Mouse (Mus musculus) lung, postnatal 25 days (tissue): ENCODE measurements around the gene Pir.
A peak's percentile ranks its signal among the peaks of the same experiment; 100 is the strongest.

Experiments used
- DNase-seq: peaks from one replicate; pipeline ENCODE4 v3.0.0; 2022; ENCODE audit warnings: low spot score

Gene Pir

DNA sequence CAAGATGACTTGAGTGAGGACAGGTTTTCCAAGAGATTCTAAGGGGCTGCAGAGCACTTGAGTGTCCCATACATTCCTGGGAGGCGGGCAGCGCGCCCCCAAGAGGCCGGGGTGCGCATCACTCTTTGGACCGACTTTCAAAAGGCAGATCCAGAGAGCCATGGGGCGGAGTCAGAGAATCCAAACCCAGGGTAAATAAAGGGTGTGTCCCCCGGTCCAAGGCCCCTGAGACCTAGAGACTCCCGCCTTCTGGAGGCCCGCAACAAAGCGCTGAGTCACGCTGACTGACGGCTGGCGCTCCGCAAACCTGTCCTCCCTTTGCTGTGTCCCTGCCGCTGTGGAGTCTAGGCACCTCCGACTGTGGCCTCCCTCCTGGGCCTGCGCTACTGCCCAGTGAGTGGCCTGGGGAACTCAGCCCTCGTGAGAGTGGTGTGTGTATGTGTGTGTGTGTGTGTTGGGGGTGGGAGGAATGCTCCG lies at the start of gene Pir:
Gene Pir, plus strand, starts transcription at position 87 of the 477 bp plus-strand sequence.
- peak; percentile 76 for DNase-seq

DNA sequence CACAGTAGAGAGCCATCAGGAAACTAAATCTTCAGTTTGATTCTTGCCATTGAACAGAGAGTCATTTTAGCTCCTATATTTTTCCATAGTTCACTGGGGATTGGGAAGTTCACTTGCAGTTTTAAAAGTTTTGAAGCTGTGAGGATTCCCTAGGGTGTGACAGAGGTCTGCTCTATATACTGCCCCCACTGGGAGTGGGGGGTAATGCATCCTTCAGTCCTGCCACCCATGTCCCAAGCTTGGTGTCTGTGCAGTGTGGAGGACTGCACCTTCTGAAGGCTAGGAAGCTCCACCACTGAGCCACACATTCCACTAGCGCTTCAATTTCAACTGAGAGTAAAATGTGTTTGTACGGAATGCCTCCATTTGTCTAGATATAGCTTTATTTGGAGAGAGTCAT lies 47.2 kb upstream of the Pir start:
- no peak for DNase-seq

DNA sequence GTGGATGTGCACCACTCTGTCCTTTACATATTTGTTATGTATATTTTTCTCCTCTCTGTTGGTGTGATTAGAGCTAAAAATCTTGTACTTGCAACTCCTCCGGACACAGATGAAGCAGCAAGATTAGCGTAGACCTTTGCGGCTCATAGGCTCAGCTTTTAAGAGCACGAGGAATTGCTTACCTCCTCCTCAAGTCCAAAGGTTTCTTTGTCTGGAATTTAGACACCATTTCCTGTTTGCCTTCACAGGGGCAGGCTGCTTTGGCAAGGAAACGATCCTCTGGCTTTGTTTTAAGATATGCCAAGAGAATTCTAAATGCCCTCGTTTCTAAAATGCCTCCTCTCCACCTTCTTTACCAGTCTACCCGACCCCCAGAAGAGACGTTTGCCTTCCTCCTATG lies 35.8 kb upstream of the Pir start:
- no peak for DNase-seq

DNA sequence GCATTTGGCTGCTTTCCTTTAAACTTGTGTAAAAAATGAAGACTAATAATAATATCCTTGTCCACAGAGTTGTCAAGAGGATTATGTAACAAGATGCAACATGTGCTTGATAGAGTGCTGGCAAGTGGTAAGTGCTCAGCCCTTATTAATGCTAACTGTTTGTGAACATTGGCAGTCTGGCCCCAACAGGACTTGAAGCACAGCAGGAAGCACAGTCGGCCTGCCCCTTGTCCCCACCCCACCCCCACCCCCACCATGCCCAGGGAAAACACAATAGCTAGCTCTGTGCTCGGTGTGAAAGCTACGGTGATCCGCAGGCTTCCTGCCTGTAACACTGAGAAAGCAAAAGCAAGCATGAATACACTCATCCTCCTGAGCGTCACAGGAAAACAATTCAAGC lies 23.5 kb upstream of the Pir start:
- peak; percentile 45 for DNase-seq

DNA sequence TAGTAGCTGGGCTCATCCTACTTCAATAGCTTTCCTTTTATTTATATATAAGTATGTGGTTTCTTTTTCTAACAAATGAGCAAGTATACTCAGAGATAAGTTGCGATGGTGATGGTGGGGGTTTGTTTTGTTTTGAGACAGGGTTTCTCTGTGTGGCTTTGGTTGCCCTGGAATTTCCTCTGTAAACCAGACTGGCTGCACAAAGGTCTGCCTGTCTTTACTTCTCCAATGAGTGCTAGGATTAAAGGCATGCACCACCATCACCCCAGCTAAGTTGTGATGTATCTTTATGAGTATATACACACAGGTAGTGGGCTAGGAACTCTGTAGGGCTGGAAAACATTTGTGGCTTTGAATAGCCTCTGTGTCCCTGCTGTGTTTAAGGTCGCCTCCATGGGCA lies 22.4 kb upstream of the Pir start:
- no peak for DNase-seq

DNA sequence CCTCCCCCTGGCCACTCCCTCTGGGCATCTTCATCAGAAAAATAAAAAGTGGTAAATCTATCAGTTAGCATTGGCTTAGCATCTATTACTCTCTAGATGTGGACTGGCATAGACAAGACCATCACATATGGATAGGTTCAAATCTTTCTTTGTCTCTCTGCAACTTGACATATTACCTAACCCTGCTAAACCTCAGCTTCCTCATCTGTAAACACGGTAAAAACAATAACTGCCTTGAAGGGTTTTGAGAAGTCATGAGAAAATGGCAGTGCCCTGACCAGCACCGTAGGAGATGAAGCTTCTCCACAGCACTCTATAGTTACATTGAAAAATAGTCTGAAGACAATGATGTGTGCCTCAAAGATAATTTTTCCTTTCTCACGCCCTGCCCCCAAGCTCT lies 12.6 kb upstream of the Pir start:
- no peak for DNase-seq

DNA sequence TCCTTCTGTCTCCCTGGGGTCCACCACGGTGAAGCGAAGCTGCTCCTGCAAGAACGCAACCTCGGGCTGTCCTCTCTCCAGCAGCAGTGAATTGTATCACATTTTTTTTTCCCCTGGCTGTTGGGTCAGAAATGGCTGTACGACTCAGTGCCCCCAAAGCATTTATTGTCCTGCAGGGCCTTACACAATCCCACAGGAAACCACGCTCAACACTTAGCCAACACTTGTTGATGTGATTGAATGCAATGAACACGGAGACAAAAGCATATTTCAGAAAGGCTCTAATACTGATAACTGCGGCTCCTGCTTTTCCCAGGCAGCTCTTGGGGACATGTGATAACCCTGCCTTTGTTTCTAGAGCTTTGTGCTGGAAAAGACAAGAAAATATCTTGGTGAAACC lies 11.1 kb upstream of the Pir start, which contains the start of gene Bmx:
Gene Bmx, minus strand, starts transcription at position 137 of the 400 bp plus-strand sequence.
- DNase-seq: no peak

DNA sequence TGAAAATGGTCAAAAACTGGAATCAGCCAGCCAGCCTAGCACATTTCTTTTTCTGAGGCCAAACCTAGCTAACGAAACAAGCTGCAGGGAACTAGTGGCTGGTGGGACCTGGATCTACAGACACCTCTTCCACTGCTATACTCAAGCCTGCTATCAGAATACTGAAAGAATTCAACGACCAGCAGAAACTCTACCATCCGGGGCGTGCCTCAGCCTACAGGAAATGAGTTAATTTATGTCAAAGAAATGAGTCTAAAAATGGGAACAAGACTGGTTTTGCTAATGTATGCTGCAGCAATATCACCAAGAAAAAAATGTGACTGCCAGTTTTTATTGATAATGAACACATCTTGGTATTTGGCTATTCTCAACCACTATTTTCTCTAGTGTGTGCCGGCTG lies 10.5 kb upstream of the Pir start:
- DNase-seq: no peak

DNA sequence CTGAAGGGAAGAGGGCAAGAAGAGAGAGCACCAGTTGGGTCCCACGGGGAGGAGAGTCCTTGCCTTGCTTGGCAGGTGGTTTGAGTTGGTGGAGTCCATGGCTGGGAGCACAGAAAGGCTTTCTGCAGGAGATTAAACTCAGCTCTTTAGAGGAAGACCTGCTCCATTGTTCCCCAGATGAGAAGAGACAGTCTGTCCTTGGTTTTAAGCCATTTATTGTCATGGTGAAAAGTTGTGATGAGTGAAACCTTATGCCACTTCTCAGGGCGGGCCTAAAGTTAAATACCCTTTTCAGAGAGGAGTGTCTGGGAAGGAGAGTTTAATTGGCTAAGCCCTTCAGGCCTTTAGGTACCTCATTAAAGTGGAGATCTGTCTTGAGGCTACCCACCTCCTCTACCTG lies 6.9 kb upstream of the Pir start:
- DNase-seq: no peak

DNA sequence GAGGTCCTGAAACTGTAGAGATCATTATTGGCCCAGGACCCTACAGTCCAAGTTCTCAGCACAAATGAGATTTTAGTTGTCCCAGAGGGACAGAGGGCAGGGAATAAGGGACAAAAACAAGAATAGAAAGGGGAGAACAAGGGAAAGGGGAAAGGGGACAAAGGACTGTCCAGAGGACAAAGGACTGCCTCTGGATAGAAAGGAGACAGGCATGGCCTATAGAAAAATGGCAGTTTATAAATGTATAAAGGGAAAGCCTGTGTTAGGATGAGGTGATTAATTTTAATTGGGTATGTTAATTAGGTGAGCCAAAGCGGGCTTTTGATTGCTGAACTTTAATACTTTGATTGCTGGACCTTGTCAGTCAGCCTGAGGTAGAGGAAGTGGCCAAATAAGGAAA lies 4.3 kb upstream of the Pir start:
- no peak for DNase-seq

DNA sequence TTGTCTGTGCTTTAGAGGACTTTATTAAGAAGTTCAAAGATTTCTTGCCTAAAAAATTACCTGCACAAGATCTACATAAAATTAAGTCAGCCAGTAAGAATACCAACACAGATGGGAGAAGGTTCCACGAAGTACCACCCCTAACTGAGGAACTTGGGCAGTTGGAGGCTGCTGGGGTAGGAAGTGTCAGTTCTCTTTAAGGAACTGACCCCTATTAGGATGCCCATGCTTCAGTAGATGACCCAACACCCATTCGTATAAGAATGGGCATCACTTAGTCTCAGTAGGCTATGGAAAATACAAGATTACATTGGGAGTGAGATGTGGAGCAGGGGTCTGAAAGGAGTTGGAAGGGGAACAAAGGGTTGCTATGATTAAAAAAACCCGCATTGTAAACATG lies 1.4 kb downstream of the Pir start:
- DNase-seq: no peak

DNA sequence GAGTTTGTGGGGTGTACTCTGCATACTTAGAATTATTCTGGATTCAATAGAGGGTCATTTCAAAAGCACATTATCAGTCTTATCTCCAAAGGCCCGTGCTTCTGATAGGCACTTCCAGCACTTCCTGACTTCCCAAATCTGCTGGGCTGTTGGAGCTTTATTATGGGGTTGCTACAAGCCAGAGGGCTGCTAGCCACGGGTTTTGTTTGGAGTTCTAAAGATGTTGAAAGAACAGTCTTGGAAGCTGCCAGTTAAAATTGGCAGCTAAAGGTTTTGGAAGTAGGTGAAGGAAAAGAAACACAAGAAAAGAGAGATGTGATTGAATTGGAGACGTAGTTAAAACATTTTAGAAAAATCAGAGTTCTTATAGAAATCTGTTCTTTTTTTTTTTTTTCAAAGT lies 6.4 kb downstream of the Pir start:
- peak; percentile 21 for DNase-seq

DNA sequence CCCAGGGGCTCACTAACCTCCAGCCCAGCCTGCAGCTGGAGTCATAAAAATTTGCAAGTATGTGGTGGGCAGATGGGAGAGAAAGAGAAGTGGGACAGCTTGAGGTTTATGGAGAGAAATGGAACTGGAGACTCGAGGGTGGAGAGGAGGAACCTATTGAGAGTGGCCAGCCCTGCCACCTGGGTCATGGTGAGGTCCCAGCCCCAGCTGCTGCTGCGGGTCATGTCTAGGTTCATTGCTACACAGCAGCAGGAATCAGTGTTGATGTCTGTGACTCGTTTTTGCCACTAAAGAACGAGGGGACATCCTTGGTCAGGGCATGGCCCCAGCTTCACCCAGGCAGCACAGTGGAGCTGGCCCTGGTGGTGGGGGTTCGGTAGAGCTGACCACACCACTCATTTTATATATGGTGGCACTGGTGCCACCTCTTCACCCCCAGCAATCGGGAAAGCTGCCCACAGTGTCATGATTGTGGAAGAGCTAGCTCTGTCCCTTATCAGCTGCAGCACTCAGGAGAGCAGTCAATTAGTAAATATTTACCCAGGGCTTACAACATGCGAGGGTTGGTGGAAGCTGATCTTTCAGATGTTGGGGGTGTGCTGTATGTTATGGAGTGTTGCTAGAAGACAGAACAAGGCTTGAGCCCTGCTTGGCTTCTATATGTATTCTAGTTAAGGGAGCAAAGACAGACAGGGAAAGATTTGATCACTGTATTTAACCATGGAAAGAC lies 11.9 kb downstream of the Pir start:
- DNase-seq: no peak

DNA sequence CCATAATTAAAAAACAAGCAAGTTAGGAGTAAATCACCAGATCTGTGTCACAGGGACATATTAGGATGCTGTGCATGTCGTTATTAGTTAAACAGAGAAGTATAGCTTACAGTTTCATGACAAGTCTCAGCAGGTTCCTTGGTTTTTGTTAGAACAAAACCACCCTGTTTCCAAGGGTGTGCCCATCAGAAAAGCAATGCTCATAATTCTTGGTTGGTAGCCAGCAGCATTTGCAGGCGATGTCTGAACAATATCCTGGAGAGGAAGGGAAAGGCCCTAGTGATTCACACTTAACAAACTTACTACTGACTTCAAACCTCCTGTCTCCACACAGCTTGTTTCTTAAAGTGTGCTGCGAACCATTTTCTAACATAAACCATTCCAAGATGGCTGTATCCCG lies 14.6 kb downstream of the Pir start:
- peak; percentile 17 for DNase-seq

DNA sequence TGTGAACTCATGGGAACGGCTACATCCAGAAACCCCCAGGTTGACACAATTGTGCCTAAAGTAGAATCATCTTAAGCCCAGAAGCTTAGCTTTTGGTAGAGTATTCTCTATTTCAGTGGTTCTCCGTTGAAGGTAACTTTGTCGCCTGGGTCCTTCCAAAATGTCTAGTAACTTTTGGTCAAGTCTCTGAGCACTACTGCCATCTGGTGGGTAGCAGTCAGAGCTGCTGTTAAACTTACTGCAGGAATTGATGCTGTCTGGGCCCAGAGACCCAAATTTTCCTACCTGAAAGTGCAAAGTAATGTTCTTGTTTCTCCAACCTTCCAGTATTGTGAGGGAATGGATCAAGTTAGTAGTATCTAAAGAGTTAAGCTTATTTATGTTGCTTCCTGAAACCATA lies 17.9 kb downstream of the Pir start:
- peak; percentile 31 for DNase-seq

DNA sequence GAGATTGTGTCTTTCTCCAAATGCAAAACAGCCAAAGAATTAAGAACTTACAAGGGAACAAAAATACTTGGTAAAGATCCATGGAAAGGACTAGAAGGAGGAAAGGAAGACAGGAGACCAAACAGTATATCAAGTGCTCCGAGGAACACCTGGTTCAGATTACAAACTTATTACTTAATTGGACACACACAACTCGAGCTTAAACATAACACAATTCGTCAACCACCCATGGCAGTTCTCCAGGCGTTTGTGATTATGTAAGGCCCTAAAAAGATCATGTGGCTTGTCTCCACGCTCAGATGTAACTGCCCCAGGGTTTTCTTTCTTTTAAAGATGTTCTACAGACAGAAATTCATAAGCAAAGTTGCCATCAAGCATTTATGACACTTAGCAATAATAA lies 22.0 kb downstream of the Pir start:
- DNase-seq: peak; percentile 19

DNA sequence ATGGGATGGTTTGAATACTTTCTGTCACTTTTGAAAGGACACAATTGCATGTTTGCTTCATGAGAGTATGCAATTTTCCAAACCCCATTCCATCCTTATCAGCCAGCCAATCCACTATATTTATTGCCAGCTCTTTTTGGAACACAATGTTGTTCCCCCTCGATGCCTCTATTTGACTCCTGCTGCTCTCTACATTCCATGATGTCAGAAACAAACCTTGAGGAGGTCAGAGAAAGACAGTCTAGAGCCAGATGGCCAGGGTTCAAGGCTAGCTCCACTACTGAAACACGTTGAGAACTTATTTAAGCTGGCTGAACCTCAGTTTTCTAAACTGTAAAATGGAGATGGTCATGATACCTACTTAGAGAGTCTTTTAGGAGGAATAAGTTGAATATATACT lies 37.1 kb downstream of the Pir start:
- peak; percentile 5 for DNase-seq

DNA sequence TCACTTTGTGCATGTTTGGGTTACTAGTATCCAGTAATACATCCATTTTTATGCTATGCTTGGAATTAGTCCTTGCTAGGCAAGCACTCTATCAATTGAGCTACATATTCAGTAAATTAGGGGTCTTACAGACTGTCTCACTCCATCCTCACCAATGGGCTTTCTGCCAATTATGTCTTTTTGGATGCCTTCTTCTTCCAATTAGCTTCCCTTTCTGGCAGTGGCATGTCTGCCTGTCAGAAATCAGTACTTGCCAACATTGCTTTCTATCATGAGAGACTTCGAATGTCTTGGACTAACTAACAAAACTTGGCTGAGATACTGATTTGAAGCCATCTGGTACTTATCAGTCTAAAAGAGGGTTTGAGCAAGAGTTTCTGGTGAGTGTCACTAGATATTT lies 44.7 kb downstream of the Pir start:
- DNase-seq: peak; percentile 14

DNA sequence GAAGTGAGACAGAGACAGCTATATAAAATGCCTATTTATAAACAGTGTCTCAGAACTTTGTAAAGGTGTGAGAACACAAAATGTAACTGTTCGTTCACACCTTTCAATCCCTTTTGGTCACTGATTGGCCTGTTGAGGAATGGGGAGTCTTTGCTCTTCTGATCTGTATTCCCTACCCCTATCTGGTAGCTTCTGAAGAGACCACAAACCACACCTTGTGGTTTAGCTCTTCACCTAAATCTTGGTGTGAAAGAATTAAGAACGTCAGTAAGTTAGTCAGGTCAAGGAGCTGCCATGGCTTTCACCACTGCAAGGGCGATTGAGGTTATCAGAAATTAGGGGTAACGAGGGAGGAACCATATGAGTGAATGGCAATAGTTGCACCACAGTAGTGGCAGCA lies 49.4 kb downstream of the Pir start:
- no peak for DNase-seq

DNA sequence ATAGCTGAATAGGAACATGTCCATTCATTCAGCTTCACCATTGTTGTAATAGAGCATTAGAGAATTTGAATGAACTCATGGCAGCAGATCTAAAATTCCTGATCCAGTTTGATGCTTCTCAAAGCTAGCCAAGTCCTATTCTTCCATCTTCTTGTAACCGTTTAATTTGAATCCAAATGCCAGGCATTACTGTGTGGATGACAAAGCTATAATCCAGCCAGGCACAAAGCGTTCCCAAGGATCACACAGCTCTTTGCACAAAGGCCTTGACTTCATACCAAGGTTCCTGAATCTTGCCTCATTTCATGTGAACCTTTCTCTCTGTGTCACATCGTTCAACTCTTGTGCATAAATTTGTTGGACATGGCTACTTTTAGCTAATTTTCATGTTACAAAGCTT lies 50.9 kb downstream of the Pir start:
- no peak for DNase-seq

DNA sequence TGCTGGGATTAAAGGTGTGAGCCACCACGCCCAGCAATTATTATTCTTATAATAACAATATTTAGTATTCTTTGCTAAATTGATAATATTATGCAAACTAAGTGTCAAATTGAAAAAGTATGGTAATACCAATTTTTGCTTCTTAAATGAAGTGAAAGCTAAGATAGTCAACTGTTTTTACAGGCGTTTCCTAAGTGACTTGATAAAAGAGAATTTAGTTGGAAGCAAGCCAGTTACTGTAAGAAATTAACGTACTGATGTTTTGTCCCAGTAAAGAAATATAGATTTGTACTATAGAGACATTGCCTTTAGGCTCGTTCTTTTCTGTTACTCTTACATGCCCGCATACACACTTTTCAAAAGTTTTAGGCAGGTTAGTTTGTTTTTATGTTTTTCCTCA lies 53.3 kb downstream of the Pir start:
- DNase-seq: no peak

DNA sequence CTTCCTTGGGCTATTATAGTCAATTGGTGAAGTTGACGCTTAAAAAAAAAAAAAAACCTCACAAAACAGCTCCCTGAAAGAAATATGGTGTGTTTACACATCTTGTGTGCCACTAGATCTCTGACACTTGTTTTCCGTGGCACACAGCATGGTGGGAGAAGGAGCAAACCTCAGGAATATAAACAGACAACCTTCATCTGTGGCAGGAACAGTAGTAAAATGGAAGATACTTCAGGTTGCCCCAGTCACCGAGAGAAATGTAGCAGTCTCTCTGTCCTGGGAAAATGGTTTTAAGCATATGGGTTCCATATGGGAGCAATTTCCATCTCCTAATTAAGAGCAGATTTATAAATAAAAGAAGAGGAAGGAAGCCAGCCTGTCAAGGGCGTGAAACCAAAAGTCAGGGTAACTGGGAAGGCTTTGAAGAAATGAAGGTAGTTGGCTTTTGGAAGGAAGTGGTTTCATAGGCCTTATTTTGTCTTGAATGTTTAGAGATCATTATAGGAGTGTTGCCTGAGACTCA lies 54.3 kb downstream of the Pir start:
- DNase-seq: no peak

DNA sequence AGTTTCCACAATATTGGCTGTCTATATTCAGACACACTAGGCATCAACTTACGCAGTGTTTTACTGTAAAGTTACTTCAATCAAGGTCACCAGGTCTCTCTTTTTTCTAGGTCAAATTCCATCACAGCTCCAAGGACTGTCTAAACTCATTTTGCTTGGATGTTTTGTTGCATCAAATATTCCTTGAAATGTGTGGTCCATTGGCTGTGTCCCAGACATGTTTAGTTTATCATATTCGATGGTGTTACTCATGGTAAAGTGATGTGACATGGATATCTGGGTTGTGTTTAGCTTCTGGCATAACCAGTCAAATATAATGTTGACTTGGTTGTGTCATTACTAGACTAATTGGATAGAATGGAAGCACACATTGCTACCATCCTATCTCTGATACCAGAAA lies 61.2 kb downstream of the Pir start:
- DNase-seq: no peak

DNA sequence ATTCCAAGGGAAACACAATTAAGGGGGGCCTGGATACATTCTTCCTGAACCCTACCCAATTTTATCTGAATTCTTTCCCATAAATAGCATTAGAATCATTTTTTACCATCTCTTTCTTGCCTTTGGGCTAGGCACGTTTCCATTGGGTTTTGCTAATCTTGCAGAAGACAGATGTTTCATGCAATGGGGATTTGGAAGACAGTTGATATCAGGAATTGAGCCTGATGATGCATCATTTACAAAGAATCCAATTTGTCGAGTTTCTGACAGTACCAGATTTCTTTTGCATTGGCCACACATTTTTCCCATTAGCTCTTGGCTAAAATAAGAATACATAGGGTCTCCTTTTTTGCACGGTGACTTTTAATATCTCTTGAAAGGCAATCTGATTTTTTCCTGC lies 61.6 kb downstream of the Pir start:
- no peak for DNase-seq
